Mouse (Mus musculus) hindbrain, postnatal 0 days (tissue): ENCODE measurements around the gene Mboat1. TPM values are rescaled to one million over a fixed set of nuclear protein-coding genes. Genes with fewer than 3 reads are reported as not detected.

Experiments used
- ATAC-seq: fragments of 200-750 bp; cut with Nextera tagmentation; 2 replicates; pipeline ENCODE4 v1.8.0; 2017; ENCODE audit warnings: mild to moderate bottlenecking, moderate TSS enrichment, moderate library complexity
- DNase-seq: peaks from one replicate; pipeline ENCODE4 v3.0.0-alpha.2; 2015; ENCODE audit warnings: low spot score
- H3K27ac ChIP-seq: fragments of 300-500 bp; sonication (generic); 2 replicates; pipeline ENCODE4 v1.5.1; 2014; ENCODE audit warnings: mild to moderate bottlenecking
- H3K27me3 ChIP-seq: fragments of 300-500 bp; sonication (generic); 2 replicates; pipeline ENCODE4 v1.6.1; 2014; ENCODE audit warnings: low read length, mixed read lengths; ENCODE audit not compliant: insufficient read depth
- H3K36me3 ChIP-seq: fragments of 300-500 bp; sonication (generic); 2 replicates; pipeline ENCODE4 v1.6.1; 2014; ENCODE audit warnings: low read length, mixed read lengths; ENCODE audit not compliant: insufficient read depth
- H3K4me1 ChIP-seq: fragments of 300-500 bp; sonication (generic); 2 replicates; pipeline ENCODE4 v1.6.1; 2014; ENCODE audit warnings: antibody characterized with exemption, low read length, mixed read lengths; ENCODE audit not compliant: insufficient read depth
- H3K4me2 ChIP-seq: fragments of 300-500 bp; sonication (generic); 2 replicates; pipeline ENCODE4 v1.6.1; 2014; ENCODE audit warnings: low read depth, mild to moderate bottlenecking, low read length, moderate library complexity, mixed read lengths
- H3K4me3 ChIP-seq: fragments of 300-500 bp; sonication (generic); 2 replicates; pipeline ENCODE4 v1.5.1; 2014; ENCODE audit warnings: low read length
- H3K9ac ChIP-seq: fragments of 300-500 bp; sonication (generic); replicated peaks from 2 replicates; pipeline ENCODE4 v1.6.1; 2014; ENCODE audit warnings: mild to moderate bottlenecking, low read length, moderate library complexity, mixed read lengths
- H3K9me3 ChIP-seq: fragments of 300-500 bp; sonication (generic); 2 replicates; pipeline ENCODE4 v1.6.1; 2016; ENCODE audit warnings: low read length, mixed read lengths
- CTCF ChIP-seq: IDR thresholded peaks from 2 replicates; pipeline ENCODE4 v1.5.1; 2016; ENCODE audit warnings: antibody characterized with exemption, control low read depth, low read depth
- WGBS: fragments of 180-500 bp; shearing (Covaris S2); extraction: QIAGEN DNeasy Blood & Tissue Kit; methylation state at CpG from one replicate; pipeline ENCODE4 v1.1.7; 2014; 5-methylcytosine and 5-hydroxymethylcytosine counted together
- polyA plus RNA-seq: library from polyadenylated mRNA; unstranded; fragments of >200 nt; fragmentation: Nextera tagmentation; extraction: Ambion mirVana; gene quantifications from 2 replicates; pipeline ENCODE4 v1.2.1, GENCODE M21; 2015
- total RNA-seq: library from RNA; depleted of rRNA; stranded (reverse); fragments of >200 nt; gene quantifications from 2 replicates; pipeline ENCODE4 v1.2.3, GENCODE M21; 2014

Mboat1 gene
- total and polyA plus RNA-seq, 2 experiments from 2014 or later, result 1.4 to 3.6 TPM

- WGBS, result 54% methylated on average over 6 of the region's 6 CpGs
- no peak for TF ChIP-seq CTCF
- H3K9me3 ChIP-seq, result no peaks in the 10 kb centered on the region
- no peaks in the 10 kb centered on the region for H3K36me3 ChIP-seq
- H3K4me3 ChIP-seq, result no peak overlapping the region
- H3K9ac ChIP-seq, result no peak overlapping the region
- H3K4me1 ChIP-seq, result no peaks in the 10 kb centered on the region
- no peak overlapping the region for H3K27ac ChIP-seq
- H3K27me3 ChIP-seq, result no peaks in the 10 kb centered on the region
- ATAC-seq, result no peak
- no peak overlapping the region for H3K4me2 ChIP-seq
- no peak for DNase-seq
Observed at GRCm38 (mm10) chr13:30177356-30177755, 41.1 kb downstream of the Mboat1 start.

- no peak for TF ChIP-seq CTCF
- no peaks in the 10 kb centered on the region for H3K36me3 ChIP-seq
- ATAC-seq, result no peak
- peak overlapping the region; percentile 45; the same call in 1 of the 2 replicates for H3K27ac ChIP-seq
- H3K4me2 ChIP-seq, result no peak overlapping the region
- no peaks in the 10 kb centered on the region for H3K27me3 ChIP-seq
- H3K9ac ChIP-seq, result no peak overlapping the region
- WGBS, result 38% methylated on average over 6 of the region's 6 CpGs
- no peaks in the 10 kb centered on the region for H3K9me3 ChIP-seq
- H3K4me3 ChIP-seq, result no peak overlapping the region
- no peak for DNase-seq
- H3K4me1 ChIP-seq, result no peaks in the 10 kb centered on the region
Observed at GRCm38 (mm10) chr13:30185549-30185948, 49.3 kb downstream of the Mboat1 start.

GRCm38 (mm10) chr13:30185959-30186358 is 49.7 kb downstream of the Mboat1 start:
- Histone ChIP-seq H3K9me3 (no peaks in the 10 kb centered on the region), H3K27me3 (no peaks in the 10 kb centered on the region), H3K36me3 (no peaks in the 10 kb centered on the region), H3K4me2 (no peak overlapping the region), H3K4me3 (no peak overlapping the region), H3K4me1 (no peaks in the 10 kb centered on the region), H3K27ac (peak overlapping the region; percentile 45; the same call in 1 of the 2 replicates), H3K9ac (no peak overlapping the region)
- no peak for TF ChIP-seq CTCF
- DNase-seq (peak; percentile 14), ATAC-seq (peak; percentile 59; the same call in 1 of the 2 replicates)
- WGBS, result 17% methylated on average over 6 of the region's 6 CpGs

DNA sequence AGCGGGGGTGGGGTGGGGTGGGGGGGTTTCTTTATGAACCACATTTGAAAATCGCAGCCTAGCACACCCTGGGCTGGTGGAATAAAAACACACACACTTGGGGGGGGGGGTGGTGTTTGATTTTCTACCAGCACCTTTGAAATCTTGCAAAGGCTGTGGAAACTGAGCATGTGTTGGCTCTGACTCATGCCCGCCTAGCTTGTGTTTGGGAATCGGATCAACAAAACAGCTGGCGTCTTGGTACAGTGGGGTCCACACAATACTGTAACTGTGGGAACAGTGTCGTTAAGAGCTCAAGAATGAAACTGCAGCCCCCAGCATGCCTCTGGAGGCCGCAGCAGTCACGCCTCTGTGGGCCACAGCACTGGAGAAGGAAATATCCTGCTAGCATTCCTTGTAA is 50.2 kb downstream of the Mboat1 start:
- Histone ChIP-seq H3K36me3 (no peaks in the 10 kb centered on the region), H3K4me3 (no peak overlapping the region), H3K27ac (peak overlapping the region; percentile 45; the same call in 1 of the 2 replicates), H3K4me2 (no peak overlapping the region), H3K9me3 (no peaks in the 10 kb centered on the region), H3K9ac (no peak overlapping the region), H3K27me3 (no peaks in the 10 kb centered on the region), H3K4me1 (no peaks in the 10 kb centered on the region)
- 16% methylated on average over 8 of the region's 8 CpGs for WGBS
- 0 out of 2 replicates have a peak, but pooled peaks have one; percentile 9 for TF ChIP-seq CTCF
- DNase-seq (peak; percentile 75), ATAC-seq (peak; percentile 96)

- whole genome bisulfite sequencing, result 76% methylated on average over 3 of the region's 3 CpGs
- no peaks in the 10 kb centered on the region for H3K4me1 ChIP-seq
- H3K4me3 ChIP-seq, result no peak overlapping the region
- no peaks in the 10 kb centered on the region for H3K9me3 ChIP-seq
- no peak for DNase-seq
- H3K27ac ChIP-seq, result no peak overlapping the region
- H3K36me3 ChIP-seq, result no peaks in the 10 kb centered on the region
- TF ChIP-seq CTCF, result no peak
- H3K27me3 ChIP-seq, result no peaks in the 10 kb centered on the region
- ATAC-seq, result no peak
- H3K9ac ChIP-seq, result no peak overlapping the region
- no peak overlapping the region for H3K4me2 ChIP-seq
Observed at GRCm38 (mm10) chr13:30192031-30192716, 55.9 kb downstream of the Mboat1 start.

GRCm38 (mm10) chr13:30193363-30193762 is 57.1 kb downstream of the Mboat1 start:
- DNase-seq, result no peak
- Histone ChIP-seq H3K27me3 (no peaks in the 10 kb centered on the region), H3K4me2 (no peak overlapping the region), H3K4me3 (no peak overlapping the region), H3K36me3 (no peaks in the 10 kb centered on the region), H3K9ac (no peak overlapping the region), H3K27ac (no peak overlapping the region), H3K9me3 (no peaks in the 10 kb centered on the region), H3K4me1 (no peaks in the 10 kb centered on the region)
- no peak for ATAC-seq
- no peak for TF ChIP-seq CTCF
- 68% methylated on average over 4 of the region's 4 CpGs for WGBS

DNA sequence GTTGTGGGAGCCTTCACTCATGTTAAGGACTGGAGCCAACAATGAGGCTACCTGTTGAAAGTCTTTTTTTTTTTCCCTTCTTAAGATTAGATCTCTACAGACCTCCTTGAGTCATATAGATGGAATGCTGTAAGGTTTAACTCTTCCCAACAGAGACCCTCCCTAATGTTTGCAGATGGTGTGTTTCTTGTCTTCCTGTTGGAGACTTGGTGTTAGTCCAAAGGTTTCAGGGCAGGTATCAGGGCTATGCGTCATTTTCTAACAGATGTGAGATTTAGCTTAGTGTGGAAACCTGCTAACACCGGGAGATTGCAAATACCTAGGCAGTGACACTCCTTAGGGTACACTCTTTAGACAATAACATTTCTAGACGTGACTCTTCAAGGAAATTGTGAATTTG is 58.5 kb downstream of the Mboat1 start:
- TF ChIP-seq CTCF, result no peak
- ATAC-seq (no peak), DNase-seq (no peak)
- H3K4me1 ChIP-seq, result no peaks in the 10 kb centered on the region
- H3K36me3 ChIP-seq, result no peaks in the 10 kb centered on the region
- H3K27me3 ChIP-seq, result no peaks in the 10 kb centered on the region
- H3K4me3 ChIP-seq, result no peak overlapping the region
- H3K27ac ChIP-seq, result no peak overlapping the region
- H3K9ac ChIP-seq, result no peak overlapping the region
- whole genome bisulfite sequencing, result 82% methylated on average over 3 of the region's 3 CpGs
- no peak overlapping the region for H3K4me2 ChIP-seq
- H3K9me3 ChIP-seq, result no peaks in the 10 kb centered on the region
